Mouse (Mus musculus) heart, postnatal 4 days (tissue): ENCODE measurements around the gene Ppp2ca. TPM values are rescaled to one million over a fixed set of nuclear protein-coding genes. Genes with fewer than 3 reads are reported as not detected.

Experiments used
- DNase-seq: peaks from one replicate; pipeline ENCODE4 v3.0.0; 2021
- total RNA-seq, 2 experiments: library from RNA; stranded (reverse); gene quantifications; 2 replicates each; pipeline ENCODE4 v1.2.3; 2021

Ppp2ca gene
- 10 to 100 TPM; 86.3 to 87.2 TPM for total RNA-seq

DNA sequence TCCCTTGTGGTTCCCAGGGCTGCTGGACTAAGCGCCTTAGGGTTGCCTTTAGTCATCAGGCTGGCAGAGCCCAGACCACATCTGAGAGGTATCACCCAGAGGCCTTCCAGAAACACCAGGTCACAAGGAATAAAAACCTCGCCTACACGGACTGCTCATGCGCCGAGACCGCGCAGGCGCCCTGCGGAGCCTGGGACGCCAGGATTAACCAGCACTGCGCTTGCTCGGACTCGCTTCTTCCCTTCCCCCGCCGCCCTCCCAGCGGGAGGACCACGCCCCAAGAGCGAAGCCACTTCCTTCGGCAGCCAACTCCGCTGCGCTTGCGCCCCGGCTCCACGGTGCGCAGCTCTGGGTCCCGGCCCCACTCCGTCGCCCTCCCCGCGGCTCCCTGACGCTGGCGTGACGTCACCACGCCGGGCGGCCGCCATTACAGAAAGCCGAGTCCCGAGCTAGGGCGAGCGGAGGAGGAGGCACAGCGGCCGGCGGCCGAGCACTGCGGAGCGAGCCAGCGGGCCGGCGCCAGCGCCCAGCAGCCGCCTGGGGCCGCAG lies at the start of gene Ppp2ca:
TSS of gene Ppp2ca (plus strand) at position 284 of the 549 bp plus-strand sequence.
- DNase-seq, result peak; percentile 98

DNA sequence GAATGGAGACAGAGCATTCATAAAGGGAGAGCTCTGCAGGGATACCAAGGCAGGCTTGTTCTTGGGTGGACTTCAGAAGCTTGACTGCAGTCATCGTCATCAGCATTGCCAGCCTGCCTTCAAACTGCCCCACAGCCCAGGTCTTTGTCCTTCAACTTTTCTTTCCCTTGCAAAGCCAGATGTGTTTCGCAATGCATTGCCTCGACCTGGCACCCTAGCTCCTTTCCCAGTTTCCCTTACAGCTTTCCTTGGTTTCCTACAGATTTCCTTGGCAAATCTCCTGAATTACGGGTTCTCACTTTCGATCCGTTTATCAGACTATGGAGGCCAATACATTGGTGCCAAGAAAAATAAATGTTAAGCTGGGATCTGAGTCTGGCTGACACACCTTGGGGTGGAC lies 45.1 kb upstream of the Ppp2ca start:
- DNase-seq, result no peak

DNA sequence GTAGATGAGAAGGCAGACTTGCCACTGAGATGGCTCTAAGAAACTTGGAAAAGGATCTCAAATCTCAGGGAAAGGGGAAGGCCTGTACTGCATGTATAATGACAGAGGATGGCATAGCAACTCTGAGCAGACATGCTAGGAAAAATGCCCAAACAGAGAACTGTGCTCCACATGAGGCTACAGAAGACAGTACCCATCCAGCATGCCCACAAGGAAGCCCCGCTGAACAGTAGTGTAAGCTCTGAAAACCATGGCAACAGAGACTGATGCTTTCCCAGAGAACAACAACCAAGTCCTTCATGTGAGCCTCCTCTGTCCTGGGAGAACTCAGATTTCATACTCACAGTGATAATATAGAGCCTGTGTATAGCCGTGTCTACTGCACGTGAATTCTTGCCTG lies 43.8 kb upstream of the Ppp2ca start:
- no peak for DNase-seq

DNA sequence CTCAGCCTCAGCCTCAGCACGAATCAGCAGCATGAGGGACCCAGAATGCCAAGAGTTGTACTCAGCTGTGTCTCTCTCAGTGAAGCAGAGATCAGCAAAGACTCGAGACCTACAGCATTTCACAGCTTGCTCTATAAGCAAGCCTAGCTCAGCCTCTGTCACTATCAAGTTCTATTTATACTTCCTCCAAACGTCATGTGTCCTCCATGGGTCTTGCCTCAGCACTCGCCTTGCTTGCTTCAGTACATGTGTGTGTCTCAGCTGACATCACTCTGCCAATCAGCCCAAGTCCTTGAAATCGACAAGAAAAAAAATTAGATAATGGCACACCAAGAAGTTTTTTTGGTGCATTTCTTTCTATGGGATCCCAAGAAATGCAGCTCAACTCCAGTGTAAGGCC lies 42.3 kb upstream of the Ppp2ca start:
- no peak for DNase-seq

DNA sequence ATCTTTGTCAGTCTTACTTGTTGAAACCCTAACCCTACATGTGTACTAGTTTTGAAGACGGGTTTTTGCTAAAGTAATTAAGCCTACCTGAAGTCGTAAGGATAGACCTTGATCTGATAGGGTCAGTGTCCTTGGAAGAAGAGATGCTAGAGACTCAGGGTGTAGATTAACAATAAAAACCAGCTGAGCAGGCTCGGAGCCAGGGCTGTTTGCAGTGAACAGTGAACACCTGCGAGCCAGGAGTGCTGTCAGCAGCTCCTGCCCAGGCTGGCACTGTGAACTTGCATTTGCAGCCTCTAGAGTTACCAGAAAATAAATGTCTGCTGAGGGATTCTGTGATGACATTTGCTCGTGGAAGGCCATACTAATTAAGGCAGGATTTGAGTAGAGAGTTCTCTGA lies 39.5 kb upstream of the Ppp2ca start:
- DNase-seq, result no peak

DNA sequence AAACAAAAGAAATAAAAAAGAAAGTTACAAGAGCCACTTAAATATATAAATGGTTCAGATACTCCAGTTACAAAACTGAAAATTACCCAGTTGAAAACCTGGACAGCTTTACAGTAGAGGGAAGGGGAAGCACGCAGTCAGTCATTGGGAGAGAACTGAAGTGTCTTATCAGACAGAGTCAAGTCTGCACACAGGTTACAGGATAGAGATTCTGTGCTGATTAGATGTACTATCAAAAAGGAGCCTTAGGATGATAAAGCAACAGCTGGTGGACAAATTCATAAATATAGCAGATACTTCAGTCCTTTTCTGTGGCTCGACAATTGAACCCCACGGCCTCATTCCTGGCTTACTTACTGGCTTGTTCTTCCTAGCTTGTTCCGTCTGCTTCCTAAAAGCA lies 38.2 kb upstream of the Ppp2ca start:
- DNase-seq, result no peak

DNA sequence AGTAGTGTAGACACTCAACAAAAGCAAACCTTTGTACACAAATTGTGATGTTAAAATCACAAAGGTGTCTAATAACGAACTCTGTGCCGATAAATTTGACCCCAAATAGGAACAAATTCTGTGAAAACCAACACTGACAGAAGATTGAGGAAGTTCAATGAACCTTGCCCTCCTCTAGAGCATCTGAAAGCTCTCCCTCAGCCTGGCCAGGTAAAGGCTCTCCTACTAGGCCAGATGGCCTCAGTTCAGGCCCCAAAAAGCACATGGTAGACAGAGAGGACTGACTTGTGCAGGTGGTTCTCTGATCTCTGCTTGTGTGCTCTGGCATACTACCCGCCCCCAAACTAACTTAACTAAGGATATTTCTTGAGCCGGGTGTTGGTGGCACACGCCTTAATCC lies 36.1 kb upstream of the Ppp2ca start:
- no peak for DNase-seq

DNA sequence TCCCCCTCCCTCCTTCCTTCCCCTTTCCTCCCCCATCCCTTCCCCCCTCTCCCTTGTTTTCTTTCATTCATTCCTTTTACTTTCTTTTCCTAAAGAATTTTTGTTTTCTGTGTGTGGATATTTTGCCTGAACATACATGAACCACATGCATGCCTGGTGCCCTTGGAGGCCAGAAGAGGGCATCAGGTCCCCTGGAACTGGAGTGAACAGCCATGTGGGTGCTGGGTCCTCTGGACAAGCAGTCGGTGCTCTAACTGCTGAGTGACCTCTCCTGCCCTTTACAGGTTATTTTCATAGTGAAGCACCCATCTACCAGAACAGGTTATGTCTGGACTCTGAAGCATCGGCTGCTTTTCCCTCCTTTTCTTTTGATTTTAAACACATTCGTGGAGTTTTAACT lies 34.1 kb upstream of the Ppp2ca start:
- DNase-seq, result no peak

DNA sequence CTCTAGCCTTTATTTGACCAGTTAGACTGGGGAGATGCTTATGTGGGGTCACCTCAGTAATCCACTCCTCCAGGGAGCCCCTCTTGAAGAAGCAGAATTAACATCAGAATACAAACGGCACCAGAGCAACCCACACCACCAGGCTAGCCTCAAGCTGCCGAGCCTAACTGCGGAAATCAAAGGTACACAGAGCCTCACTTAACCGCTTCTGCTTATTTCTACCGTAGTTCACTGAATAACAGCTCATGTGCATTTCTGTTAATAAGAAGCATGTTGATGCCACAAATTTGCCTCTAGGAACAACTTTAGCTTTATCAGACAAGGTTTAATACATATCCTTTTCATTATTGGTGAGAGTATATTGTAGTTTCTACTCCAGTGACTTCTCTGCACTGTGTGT lies 32.6 kb upstream of the Ppp2ca start:
- DNase-seq, result no peak

DNA sequence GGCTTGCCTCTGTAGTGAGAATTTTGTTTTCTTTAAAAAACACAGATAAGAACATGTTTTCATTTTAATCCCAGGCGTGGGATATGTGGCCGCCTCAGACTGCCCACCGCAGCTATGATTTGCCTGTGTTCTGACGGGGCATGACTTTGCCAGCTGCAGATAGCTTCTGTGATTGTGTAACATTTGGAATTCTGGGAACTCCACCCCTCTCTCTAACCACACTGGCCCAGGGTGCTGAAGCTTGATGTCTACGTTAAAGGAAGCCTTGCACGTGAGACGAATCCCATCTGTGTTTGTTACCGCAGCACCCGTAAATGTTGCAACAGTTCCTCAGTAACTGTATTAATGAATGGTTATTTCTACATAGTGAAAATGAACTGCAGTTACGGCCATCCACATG lies 26.7 kb upstream of the Ppp2ca start:
- no peak for DNase-seq

DNA sequence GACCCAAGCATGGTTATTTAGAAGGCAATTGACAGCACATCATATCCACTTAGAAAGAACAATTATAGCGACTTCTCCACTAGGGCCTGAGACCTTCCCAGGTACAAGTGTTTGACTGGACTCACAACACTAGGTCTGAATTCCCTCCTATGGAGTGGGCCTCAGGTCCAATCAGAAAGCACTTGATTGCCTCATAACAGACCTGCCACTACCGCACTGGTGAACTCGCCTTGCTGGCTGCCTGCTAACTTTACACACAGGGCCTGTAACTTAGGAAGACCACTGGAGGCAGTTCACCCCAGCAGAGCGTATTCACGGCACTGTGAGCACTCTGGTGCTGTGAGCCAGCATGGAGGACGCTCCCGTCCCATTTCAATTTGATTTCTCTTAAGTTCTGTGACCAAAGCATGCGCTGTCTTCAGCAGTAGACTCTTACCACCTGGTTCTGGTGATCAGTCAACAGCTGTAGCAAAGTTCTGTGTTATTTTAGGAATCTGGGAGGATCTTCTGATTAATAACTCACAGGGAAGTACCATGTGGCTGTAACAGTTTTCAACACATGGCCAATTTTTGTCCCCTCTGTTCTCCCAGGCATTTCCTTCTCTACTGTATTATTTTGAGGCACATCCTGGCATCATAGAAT lies 24.8 kb upstream of the Ppp2ca start:
- DNase-seq, result no peak

DNA sequence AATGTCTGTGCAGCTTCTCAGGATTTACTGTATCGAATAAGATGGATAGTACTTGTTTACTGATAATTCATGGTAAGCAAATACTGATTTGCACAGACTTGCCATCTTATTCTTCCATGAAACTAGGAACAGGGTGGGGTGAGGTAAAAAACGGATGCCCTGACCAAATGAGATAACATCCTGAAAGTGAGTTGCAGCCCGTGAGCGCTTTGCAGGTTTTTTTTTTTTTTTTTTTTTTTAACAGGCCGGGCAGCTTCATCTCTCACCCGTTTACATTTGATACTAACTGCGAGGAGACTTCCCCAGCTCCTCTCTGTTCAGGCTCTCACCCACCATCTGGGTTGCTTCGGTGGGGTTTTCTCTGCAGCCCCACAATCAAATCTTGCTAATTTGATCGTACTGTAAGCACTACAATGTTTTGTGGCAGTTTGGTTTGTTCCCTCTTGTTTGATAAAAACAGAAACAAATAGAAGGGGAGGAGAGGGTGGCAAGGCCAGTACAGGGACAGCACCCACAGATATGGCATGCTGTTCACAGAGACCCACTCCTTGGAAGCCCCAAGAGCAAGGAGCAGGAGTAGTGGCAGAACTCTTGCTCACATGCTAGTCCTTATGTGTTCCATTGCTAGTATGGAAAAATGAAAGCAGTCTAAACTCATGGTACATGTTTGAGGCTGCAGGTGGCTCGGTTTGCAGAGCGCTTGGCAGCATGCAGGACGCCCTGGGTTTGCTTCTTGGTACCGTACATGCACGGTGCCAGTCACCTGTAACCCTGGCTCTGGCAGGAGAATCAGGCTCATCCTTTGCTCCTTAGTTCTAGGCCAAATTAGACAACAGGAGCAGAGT lies 23.6 kb upstream of the Ppp2ca start:
- no peak for DNase-seq

DNA sequence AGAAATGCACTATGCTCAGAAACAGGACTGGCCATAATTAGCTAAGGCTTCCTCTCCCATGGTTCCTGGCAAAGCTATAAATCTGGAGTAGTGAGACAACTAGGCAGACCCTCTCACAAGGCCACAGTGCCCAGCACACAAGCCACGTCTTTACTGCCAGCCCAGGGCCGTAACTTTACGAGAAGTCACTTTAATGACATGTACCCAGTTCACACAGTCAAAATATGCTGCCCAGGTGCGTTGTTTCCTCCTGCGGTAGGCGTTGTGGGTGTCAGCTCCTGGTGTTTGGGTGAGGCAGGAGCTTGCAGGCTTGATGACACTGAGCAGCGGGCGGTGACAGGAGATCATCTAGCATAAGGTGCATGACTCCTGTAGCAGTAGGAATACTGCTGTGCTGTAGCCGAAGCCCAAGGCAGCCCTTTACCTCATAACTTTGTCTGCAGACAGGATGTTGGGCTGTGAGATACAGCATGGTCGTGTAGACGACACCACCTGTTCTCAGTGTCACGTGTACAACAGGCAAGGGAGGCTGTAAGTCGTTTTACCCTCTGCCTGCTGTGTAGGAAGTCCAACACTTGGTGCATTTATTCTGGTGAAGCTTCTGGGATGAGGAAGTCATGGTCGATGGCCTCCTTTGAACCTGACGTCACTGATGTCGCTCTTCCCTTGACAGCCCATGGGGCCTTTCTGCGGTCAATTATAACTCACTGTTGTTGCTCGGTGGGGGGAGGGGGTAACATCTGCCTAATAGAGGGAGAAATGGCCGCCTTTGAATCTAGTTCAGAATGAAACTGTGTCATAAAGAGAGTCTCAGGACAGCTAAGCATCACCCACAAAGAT lies 22.5 kb upstream of the Ppp2ca start:
- DNase-seq, result no peak

DNA sequence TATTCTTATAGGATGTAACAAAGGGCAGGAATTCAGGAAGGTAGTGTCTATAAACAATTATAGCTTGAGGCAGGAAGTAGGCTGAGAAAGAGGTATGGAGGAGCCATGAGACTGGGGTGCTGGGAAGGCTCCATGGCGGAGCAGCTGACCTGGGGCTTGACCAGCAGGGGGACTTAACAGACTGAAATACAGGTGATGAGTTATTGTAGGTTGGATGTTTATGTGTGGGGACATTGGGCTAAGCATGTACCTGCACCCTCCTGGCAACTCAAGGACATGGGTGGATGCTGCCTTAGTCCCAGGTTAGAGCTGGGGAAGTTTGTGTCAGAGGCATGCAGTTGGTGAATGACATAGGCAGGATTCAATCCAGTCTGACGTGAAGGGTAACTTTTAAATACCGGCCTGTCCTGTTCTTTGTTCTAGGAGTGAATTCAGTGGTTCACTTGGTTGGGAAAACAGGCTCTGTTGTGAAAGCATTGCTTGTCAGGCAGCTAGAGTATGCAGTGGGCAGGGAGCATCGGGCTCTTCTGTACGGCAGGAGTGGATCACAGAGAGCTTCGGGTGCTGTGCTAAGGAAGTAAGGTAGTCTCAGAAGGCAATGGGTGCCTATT lies 21.6 kb upstream of the Ppp2ca start:
- DNase-seq, result no peak

DNA sequence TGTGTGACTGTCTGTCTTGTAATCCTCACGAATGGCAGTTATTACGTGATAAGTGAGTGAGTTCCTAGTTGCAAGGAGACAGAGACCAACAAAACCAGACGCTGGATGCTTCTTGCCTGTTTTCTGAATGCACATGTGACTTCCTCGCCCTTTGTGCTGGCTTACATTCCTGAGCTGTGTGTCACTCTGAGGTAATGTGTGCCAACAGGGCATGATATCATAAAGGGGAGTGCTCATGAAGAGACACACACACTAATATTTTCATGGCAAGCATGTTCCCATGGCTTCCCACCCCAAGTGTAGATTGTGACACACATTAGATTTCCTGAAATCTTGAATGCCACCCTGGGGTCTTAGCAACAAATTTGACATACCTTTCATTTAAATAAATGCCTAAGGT lies 20.5 kb upstream of the Ppp2ca start:
- DNase-seq, result peak; percentile 54

DNA sequence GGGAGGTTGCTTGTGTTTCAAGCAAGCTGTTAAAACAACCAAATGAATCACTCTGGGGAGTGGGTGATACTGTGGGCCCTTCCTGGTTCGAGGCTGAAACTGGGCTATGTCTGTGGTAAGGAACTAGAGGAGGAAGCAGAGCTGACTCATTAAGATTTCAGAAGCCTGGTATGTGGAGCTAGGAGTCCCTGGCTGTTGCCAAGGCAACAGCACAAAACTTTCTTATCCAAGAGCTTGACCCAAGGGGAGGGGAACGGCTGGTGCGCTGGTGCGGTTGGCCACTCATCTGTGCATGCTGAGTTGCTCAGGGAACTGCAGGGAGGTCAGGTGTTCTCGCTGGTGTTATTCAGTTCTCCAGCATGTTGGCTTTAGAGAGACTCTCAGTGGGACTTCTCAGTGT lies 18.5 kb upstream of the Ppp2ca start:
- DNase-seq, result peak; percentile 26

DNA sequence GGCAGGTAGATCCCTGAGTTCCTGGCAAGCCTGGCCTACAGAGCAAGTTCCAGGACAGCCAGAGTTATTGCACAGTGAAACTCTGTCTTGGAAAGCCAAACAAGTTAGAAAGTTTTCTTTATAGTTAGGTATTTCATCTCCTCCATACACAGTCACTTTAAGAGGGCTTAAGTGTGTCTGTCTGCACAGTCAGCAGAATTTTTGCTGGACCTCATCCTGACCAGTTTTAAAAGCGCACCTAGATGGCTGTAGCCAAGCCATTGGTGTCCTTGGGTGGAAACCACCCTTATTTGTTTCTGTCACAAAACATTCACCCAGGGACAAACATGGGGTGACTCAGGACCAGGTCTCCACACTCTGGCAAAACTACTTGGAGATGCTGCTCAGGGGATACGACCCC lies 17.8 kb upstream of the Ppp2ca start:
- DNase-seq, result no peak

DNA sequence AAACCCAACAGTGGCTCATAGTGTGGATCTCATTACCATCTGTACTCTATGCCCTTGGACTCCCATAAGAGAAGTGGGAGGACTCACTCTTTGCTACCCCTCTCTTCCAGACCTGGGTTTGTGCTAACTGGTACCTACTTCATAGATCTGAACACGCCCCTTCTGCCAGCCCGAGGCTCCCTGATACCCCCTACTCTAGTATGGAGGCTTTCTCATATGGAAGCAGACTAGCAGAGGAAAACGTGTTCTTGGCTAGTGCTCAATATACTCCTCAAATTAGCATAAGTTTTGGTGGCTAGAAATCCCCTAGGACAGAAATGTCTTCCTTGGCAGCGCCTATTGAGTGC lies 12.7 kb upstream of the Ppp2ca start:
- no peak for DNase-seq

DNA sequence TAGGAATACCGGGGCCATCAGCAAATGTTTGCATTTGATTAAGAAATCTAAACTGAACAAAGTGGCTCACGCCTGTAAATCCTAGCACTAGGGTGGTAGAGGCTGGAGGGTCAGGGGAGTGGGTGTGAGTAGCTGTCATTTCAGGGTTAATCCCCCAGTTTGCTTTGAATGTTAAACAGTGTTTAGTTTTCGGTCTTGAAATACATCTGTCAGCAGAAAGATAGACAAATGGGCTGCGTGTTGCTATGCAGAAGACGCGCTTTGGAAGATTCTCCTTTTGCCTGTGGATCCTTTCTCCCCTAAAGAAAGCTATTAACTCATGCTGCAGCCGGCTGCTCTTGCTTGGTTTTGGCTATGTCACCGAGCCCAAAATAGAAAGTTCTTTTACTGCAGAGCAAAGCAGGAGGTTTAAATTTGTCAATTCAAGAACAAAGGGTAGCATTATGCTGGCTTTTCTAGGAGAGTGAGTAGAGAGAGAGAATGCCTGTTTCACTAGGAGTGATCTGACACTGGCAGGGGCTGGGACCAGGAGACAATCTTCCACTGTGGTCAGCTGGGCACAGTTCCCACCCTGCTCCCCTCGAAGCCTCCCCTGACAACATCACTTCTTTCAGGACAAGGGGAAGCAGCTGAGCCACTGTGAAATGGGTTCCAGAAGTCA lies 12.1 kb upstream of the Ppp2ca start:
- DNase-seq, result peak; percentile 32

DNA sequence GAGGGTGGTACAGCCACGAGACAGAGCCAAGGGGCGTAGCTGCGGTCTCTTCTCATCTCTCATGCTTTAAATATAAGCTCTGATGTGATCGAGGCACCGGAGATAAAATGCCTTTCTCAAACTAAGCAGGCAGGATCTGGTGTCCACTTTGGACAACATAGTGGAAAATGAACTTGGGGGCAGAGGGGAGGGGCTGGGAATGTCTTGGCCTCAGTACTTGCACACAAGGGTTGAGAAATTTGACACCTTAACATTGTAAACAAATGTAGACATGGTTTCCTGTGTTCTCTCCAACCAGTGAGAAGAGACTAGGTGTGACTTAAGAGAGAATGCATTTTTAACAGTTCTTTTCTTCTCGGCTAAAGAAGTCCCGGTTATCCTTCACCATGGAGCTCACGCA lies 9.2 kb upstream of the Ppp2ca start:
- no peak for DNase-seq

DNA sequence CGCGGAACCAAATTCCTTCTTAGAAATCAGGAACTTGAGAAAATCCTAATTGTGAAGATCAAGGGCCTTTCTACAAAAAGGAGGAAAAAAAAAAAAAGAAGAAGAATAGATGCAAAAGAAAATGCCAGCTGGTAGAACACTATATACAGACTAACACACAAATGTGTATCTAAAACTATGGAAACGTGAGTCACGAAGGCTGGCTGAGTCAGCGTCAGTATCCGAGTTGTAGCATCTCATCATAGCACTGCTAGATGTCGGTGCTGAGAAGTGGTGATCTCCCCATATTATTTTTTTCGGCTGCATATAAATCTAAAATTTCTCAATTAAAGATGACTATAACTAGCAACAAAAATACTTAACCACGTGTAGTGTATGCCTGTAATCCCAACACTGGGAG lies 7.2 kb upstream of the Ppp2ca start:
- DNase-seq, result no peak

DNA sequence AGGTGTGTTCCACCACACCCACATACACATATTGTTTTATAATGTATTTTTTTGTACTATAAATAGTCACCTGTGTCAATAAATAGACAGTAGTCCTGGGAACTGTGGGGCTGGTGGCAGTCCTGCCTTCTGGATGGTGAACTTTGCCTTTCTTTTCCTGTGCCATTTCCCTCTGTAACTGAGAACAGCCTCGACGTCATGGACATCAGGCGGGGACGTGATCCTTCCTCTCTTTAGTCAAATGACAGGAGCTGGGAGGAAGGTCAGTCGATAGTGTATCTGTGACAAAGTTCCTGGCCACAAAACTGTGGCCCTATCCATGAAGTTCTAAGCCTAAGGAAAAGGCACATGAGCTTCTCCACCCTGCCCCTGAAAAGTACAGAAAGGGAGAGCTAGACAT lies 3.9 kb upstream of the Ppp2ca start:
- DNase-seq, result peak; percentile 22
